Mouse (Mus musculus): ENCODE data around the gene Nsd1. TPM values are rescaled to one million over a fixed set of nuclear protein-coding genes. Genes with fewer than 3 reads are reported as not detected.
A peak's percentile ranks its signal among the peaks of the same experiment; 100 is the strongest.

The Nsd1 gene
- polyA plus RNA-seq, 1 experiment from 2014 or later = 15.1 TPM

- ChIA-PET CTCF (interaction anchor here (1.5 to 2.7 kb wide), 2 partner anchors 10 to 40 kb away, joined by 3 to 8 read pairs; no protein-coding TSS in a partner anchor), POLR2A (interaction anchor here (0.9 kb wide), 2 partner anchors 9 to 185 kb away, joined by 3 to 5 read pairs; partner anchors contain the start of gene Prelid1)
- TF ChIP-seq CTCF (IDR thresholded peaks at IDR 0.05) = no peak
- ATAC-seq (peak; percentile 44), DNase-seq (ENCODE audit: low read depth, low spot score) (no peak)
- no peaks in the 10 kb centered on the region for H3K27me3 ChIP-seq
- in situ Hi-C loops (cut with MboI; ENCODE audit: low pct_unique_long_range_greater_than_20kb) = no loop called here
These were observed 119.6 kb downstream of the Nsd1 start for GRCm38 (mm10) chr13:55329109-55329682.

GRCm38 (mm10) chr13:55329683-55330566 lies 120.3 kb downstream of the Nsd1 start, which contains the start of gene Mxd3:
Gene Mxd3, minus strand, starts transcription at chr13:55329823.
- no peaks in the 10 kb centered on the region for H3K27me3 ChIP-seq
- ATAC-seq (peak; percentile 70), DNase-seq (ENCODE audit: low read depth, low spot score) (no peak)
- ChIA-PET CTCF (interaction anchor here (0.9 to 1.5 kb wide), 2 partner anchors 10 to 41 kb away, joined by 3 to 4 read pairs; no protein-coding TSS in a partner anchor), POLR2A (interaction anchor here (0.9 kb wide), 2 partner anchors 9 to 185 kb away, joined by 3 to 5 read pairs; partner anchors contain the start of gene Prelid1)
- no peak for TF ChIP-seq CTCF (IDR thresholded peaks at IDR 0.05)
- in situ Hi-C loops (cut with MboI; ENCODE audit: low pct_unique_long_range_greater_than_20kb) = loop anchor here (5.0 kb wide), 1 partner anchor 187 kb away; no protein-coding TSS in a partner anchor

- TF ChIP-seq CTCF (IDR thresholded peaks at IDR 0.05) = no peak
- no peak for DNase-seq (ENCODE audit: low read depth, low spot score)
- CTCF ChIA-PET = interaction anchor here (0.7 to 0.9 kb wide), 2 partner anchors 9 to 167 kb away, joined by 4 read pairs; no protein-coding TSS in a partner anchor
- no peak for ATAC-seq
- H3K27me3 ChIP-seq = no peaks in the 10 kb centered on the region
- POLR2A ChIA-PET = interaction anchor here (0.7 kb wide), 2 partner anchors 29 to 212 kb away, joined by 4 read pairs; no protein-coding TSS in a partner anchor
- in situ Hi-C loops (cut with MboI; ENCODE audit: low pct_unique_long_range_greater_than_20kb) = loop anchor here (5.0 kb wide), 1 partner anchor 187 kb away; no protein-coding TSS in a partner anchor
These were observed 121.2 kb downstream of the Nsd1 start for GRCm38 (mm10) chr13:55330567-55331400.

GRCm38 (mm10) chr13:55332331-55332730 lies 122.7 kb downstream of the Nsd1 start:
- no peaks in the 10 kb centered on the region for H3K27me3 ChIP-seq
- TF ChIP-seq CTCF (IDR thresholded peaks at IDR 0.05) = no peak
- in situ Hi-C loops (cut with MboI; ENCODE audit: low pct_unique_long_range_greater_than_20kb) = loop anchor here (5.0 kb wide), 1 partner anchor 185 kb away; no protein-coding TSS in a partner anchor
- ChIA-PET CTCF (no interaction called here), POLR2A (no interaction called here)
- DNase-seq (ENCODE audit: low read depth, low spot score) (no peak), ATAC-seq (no peak)

- H3K27me3 ChIP-seq = no peaks in the 10 kb centered on the region
- POLR2A ChIA-PET = no interaction called here
- DNase-seq (ENCODE audit: low read depth, low spot score) = no peak
- CTCF ChIA-PET = interaction anchor here (0.7 to 1.1 kb wide), 2 partner anchors 13 to 47 kb away, joined by 3 read pairs; no protein-coding TSS in a partner anchor
- ATAC-seq = no peak
- TF ChIP-seq CTCF (IDR thresholded peaks at IDR 0.05) = no peak
- in situ Hi-C loops (cut with MboI; ENCODE audit: low pct_unique_long_range_greater_than_20kb) = no loop called here
These were observed 126.1 kb downstream of the Nsd1 start for GRCm38 (mm10) chr13:55335701-55336100.

- POLR2A ChIA-PET = interaction anchor here (0.6 kb wide), 1 partner anchor 345 kb away, joined by 3 read pairs; no protein-coding TSS in a partner anchor
- no peak for ATAC-seq
- in situ Hi-C loops (cut with MboI; ENCODE audit: low pct_unique_long_range_greater_than_20kb) = no loop called here
- H3K27me3 ChIP-seq = no peaks in the 10 kb centered on the region
- TF ChIP-seq CTCF (IDR thresholded peaks at IDR 0.05) = no peak
- CTCF ChIA-PET = no interaction called here
- no peak for DNase-seq (ENCODE audit: low read depth, low spot score)
These were observed 127.9 kb downstream of the Nsd1 start for GRCm38 (mm10) chr13:55337341-55337975.

GRCm38 (mm10) chr13:55338131-55339054 lies 128.8 kb downstream of the Nsd1 start:
- ChIA-PET POLR2A (interaction anchor here (0.5 to 0.6 kb wide), 2 partner anchors 83 to 344 kb away, joined by 3 read pairs; no protein-coding TSS in a partner anchor), CTCF (interaction anchor here (2.0 kb wide), 1 partner anchor 10 kb away, joined by 8 read pairs; no protein-coding TSS in a partner anchor)
- no peak for TF ChIP-seq CTCF (IDR thresholded peaks at IDR 0.05)
- DNase-seq (ENCODE audit: low read depth, low spot score) (no peak), ATAC-seq (no peak)
- in situ Hi-C loops (cut with MboI; ENCODE audit: low pct_unique_long_range_greater_than_20kb) = no loop called here
- H3K27me3 ChIP-seq = no peaks in the 10 kb centered on the region

- ChIA-PET POLR2A (interaction anchor here (0.5 kb wide), 1 partner anchor 82 kb away, joined by 3 read pairs; no protein-coding TSS in a partner anchor), CTCF (interaction anchor here (0.6 to 2.0 kb wide), 2 partner anchors 9 to 11 kb away, joined by 4 to 8 read pairs; no protein-coding TSS in a partner anchor)
- H3K27me3 ChIP-seq = no peaks in the 10 kb centered on the region
- ATAC-seq = no peak
- no peak for DNase-seq (ENCODE audit: low read depth, low spot score)
- no peak for TF ChIP-seq CTCF (IDR thresholded peaks at IDR 0.05)
- in situ Hi-C loops (cut with MboI; ENCODE audit: low pct_unique_long_range_greater_than_20kb) = no loop called here
These were observed 129.7 kb downstream of the Nsd1 start for GRCm38 (mm10) chr13:55339259-55339658.
